Mouse (Mus musculus): Measurements from ENCODE around the gene Homer2.

- TF ChIP-seq CTCF (IDR thresholded peaks at IDR 0.05; ENCODE audit: borderline replicate concordance, extremely low read depth, insufficient read depth, insufficient read length) (no peak), POLR2A (IDR thresholded peaks at IDR 0.05; ENCODE audit: borderline replicate concordance, extremely low read depth, insufficient read depth, insufficient read length, poor library complexity, severe bottlenecking) (no peak)
Measured at GRCm38 (mm10) chr7:81579312-81579711, 128.0 kb downstream of the Homer2 start.
